Mouse (Mus musculus) stomach, postnatal 0 days (tissue): ENCODE measurements around the gene Gm17387. TPM values are rescaled to one million over a fixed set of nuclear protein-coding genes. Genes with fewer than 3 reads are reported as not detected.
A peak's percentile ranks its signal among the peaks of the same experiment; 100 is the strongest.

ENCODE experiments used
- ATAC-seq: fragments of 200-750 bp; cut with Nextera tagmentation; 2 replicates; pipeline ENCODE4 v1.8.0; 2017; ENCODE audit not compliant: low FRiP score, low TSS enrichment
- DNase-seq: peaks from one replicate; pipeline ENCODE4 v3.0.0-alpha.2; 2016; ENCODE audit warnings: low spot score
- H3K27ac ChIP-seq: fragments of 300-500 bp; sonication (generic); replicated peaks from 2 replicates; pipeline ENCODE4 v1.5.1; 2014; ENCODE audit warnings: mild to moderate bottlenecking, control low read depth
- H3K27me3 ChIP-seq: fragments of 300-500 bp; sonication (generic); 2 replicates; pipeline ENCODE4 v1.6.1; 2014; ENCODE audit warnings: low read length; ENCODE audit not compliant: control insufficient read depth, insufficient read depth
- H3K36me3 ChIP-seq: fragments of 300-500 bp; sonication (generic); 2 replicates; pipeline ENCODE4 v1.6.1; 2014; ENCODE audit warnings: low read length, mixed read lengths; ENCODE audit not compliant: control insufficient read depth, insufficient read depth
- H3K4me1 ChIP-seq: fragments of 300-500 bp; sonication (generic); replicated peaks from 2 replicates; pipeline ENCODE4 v1.6.1; 2014; ENCODE audit warnings: antibody characterized with exemption; ENCODE audit not compliant: control insufficient read depth, insufficient read depth
- H3K4me2 ChIP-seq: fragments of 300-500 bp; sonication (generic); replicated peaks from 2 replicates; pipeline ENCODE4 v1.6.1; 2014; ENCODE audit warnings: low read depth, mild to moderate bottlenecking, control low read depth, moderate library complexity
- H3K4me3 ChIP-seq: fragments of 300-500 bp; sonication (generic); 2 replicates; pipeline ENCODE4 v1.5.1; 2014; ENCODE audit warnings: low read depth, low read length, control low read depth
- H3K9ac ChIP-seq: fragments of 300-500 bp; sonication (generic); 2 replicates; pipeline ENCODE4 v1.6.1; 2014; ENCODE audit warnings: mild to moderate bottlenecking, low read length, control low read depth, mixed read lengths
- H3K9me3 ChIP-seq: fragments of 300-500 bp; sonication (generic); 2 replicates; pipeline ENCODE4 v1.6.1; 2016; ENCODE audit warnings: low read length; ENCODE audit not compliant: control insufficient read depth
- CTCF ChIP-seq: IDR thresholded peaks from 2 replicates; pipeline ENCODE4 v1.5.1; 2016; ENCODE audit warnings: antibody characterized with exemption, low read depth, mild to moderate bottlenecking, moderate library complexity
- EP300 ChIP-seq: optimal IDR thresholded peaks from 2 replicates; pipeline ENCODE3; 2016; ENCODE audit warnings: antibody characterized with exemption
- WGBS: fragments of 180-500 bp; shearing (Covaris S2); extraction: QIAGEN DNeasy Blood & Tissue Kit; methylation state at CpG from one replicate; pipeline ENCODE4 v1.1.7; 2014; 5-methylcytosine and 5-hydroxymethylcytosine counted together
- polyA plus RNA-seq: library from polyadenylated mRNA; unstranded; fragments of >200 nt; fragmentation: Nextera tagmentation; extraction: Ambion mirVana; gene quantifications from 2 replicates; pipeline ENCODE4 v1.2.1, GENCODE M21; 2015

The Gm17387 gene
- polyA plus RNA-seq, 1 experiment from 2014 or later, result not detected

DNA sequence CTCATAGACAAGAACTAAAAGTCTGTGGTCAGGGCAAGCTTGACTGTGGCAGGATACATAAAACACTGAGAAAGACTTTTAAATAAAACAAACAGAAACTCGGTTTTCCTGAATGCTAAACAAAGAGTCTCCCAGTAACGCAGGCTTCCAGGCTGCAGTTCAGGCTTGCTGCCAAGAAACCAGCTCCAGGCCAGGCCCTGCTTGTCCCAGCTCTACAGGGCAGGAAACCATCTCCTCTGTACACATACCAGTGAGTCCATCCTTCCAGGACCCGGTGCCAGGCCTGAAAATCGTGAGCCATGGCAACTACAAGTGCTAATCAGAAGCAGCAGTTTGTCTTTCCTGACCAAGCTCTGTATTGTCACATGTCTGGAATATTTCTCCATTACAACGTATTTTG, 12.7 kb downstream of the Gm17387 start:
- Histone ChIP-seq H3K4me1 (peaks cover 2% of the 10 kb centered on the region; the same call in 1 of the 2 replicates), H3K9ac (no peak overlapping the region), H3K4me2 (no peak overlapping the region), H3K4me3 (no peak overlapping the region), H3K27ac (peak overlapping the region; percentile 81), H3K9me3 (no peaks in the 10 kb centered on the region), H3K36me3 (no peaks in the 10 kb centered on the region), H3K27me3 (no peaks in the 10 kb centered on the region)
- peak; percentile 88 for DNase-seq
- WGBS, result 3% methylated on average over 5 of the region's 5 CpGs
- peak; percentile 87 for ATAC-seq
- no peak for TF ChIP-seq CTCF
- no peak for TF ChIP-seq EP300

DNA sequence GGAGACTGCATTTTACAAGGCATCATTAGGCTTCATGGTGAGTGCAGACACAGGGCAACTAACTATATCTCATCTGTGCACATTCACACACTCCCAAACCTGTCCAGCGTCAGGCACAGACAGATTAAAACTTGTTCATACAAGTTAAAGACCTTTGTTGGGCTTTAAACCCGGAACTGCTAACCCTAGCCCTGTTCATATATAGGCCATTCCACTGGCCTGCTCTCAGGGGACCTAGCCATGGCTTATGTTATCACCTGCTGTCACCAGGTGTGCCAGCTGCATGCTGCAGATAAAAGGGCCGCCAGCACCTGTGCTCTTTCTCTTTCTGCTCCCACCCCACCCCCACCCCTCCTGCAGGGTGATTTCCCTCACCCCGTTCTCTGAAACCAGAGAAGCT, 13.6 kb downstream of the Gm17387 start:
- no peaks in the 10 kb centered on the region for H3K9me3 ChIP-seq
- H3K4me2 ChIP-seq, result no peak overlapping the region
- H3K27ac ChIP-seq, result peak overlapping the region; percentile 75
- no peak overlapping the region for H3K4me3 ChIP-seq
- H3K27me3 ChIP-seq, result no peaks in the 10 kb centered on the region
- TF ChIP-seq EP300 (no peak), CTCF (no peak)
- 31% methylated on average over 4 of the region's 4 CpGs for WGBS
- H3K9ac ChIP-seq, result no peak overlapping the region
- ATAC-seq (peak; percentile 59; the same call in 1 of the 2 replicates), DNase-seq (peak; percentile 61)
- H3K4me1 ChIP-seq, result peaks cover 7% of the 10 kb centered on the region; the same call in 1 of the 2 replicates
- H3K36me3 ChIP-seq, result no peaks in the 10 kb centered on the region

DNA sequence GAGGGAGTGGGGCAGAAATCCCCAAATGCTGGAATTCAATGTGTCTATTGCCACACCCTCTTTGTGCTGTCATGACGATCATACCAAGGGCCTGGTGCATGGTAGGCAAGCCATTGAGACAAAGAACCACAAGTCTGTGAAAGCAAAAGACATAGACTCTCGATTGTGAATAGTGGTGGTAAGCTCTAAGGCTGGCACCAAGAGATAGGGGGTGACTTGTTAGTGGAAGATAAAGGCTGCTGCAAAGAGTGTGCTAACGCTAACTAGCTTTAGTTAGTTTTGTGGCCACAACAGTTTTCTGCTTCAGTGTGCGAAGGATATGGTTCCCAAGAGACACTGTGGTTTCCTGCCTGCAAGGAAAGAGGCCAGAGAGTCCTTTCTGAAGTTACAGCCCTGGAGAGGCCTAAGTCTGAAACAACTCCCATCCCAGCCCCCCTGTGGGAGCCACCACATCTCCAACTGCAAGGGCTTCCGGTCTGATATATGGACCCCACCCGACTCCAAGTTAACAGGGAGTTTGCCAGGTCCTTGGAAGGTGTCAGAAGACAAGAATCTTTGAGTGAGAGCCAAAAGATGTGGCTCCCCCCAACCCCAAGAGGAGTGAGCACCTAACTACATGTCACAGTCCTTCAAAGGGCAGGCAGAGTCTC, 18.1 kb downstream of the Gm17387 start:
- WGBS, result 56% methylated on average over 6 of the region's 6 CpGs
- Histone ChIP-seq H3K27ac (peak overlapping the region; percentile 95), H3K4me1 (0 out of 2 replicates have a peak, but pooled peaks cover 9% of the 10 kb centered on the region), H3K36me3 (no peaks in the 10 kb centered on the region), H3K27me3 (no peaks in the 10 kb centered on the region), H3K4me3 (no peak overlapping the region), H3K9ac (peak overlapping the region; percentile 41; the same call in 1 of the 2 replicates), H3K4me2 (0 out of 2 replicates have a peak overlapping the region, but pooled peaks have one; percentile 0), H3K9me3 (no peaks in the 10 kb centered on the region)
- DNase-seq, result no peak
- TF ChIP-seq EP300 (no peak), CTCF (no peak)
- ATAC-seq, result no peak

DNA sequence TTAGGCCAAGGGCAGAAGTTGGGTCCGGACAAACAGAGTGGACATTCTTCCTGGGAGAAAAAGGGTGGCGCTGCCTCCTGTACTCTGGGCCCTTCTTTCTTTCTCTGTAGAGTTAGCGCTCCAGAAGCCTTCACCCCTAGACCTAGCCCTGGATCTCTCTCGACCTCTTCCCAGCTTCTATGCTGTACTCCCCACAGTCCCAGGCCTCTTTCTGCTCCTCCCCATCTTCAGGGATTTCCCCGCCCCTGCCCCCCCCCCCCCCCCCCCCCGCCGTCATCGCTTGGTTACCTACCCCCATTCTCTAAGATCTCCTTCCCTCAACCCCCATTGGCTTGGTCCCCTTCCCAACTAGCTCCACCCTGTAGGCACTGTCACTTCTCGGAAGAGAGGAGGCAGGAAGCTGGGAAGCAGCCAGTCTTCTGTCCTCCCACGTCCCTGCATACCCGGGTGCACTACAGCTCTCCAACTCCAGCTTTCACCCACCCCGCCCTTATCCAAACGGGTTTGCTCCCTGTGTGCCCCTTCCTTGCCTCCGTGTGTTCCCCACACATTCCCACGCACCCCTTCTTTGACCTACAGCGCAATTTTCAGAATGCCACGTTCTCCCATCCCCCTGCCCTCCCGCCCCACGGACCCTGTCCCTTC, 18.8 kb downstream of the Gm17387 start:
- peak overlapping the region; percentile 95 for H3K27ac ChIP-seq
- H3K36me3 ChIP-seq, result no peaks in the 10 kb centered on the region
- 0 out of 2 replicates have a peak, but pooled peaks cover 7% of the 10 kb centered on the region for H3K4me1 ChIP-seq
- no peak for TF ChIP-seq EP300
- TF ChIP-seq CTCF, result no peak
- peak overlapping the region; percentile 50 for H3K9ac ChIP-seq
- no peaks in the 10 kb centered on the region for H3K9me3 ChIP-seq
- peak overlapping the region; percentile 62 for H3K4me2 ChIP-seq
- DNase-seq (peak; percentile 61), ATAC-seq (peak; percentile 88)
- peak overlapping the region; percentile 18; the same call in 1 of the 2 replicates for H3K4me3 ChIP-seq
- 5% methylated on average over 14 of the region's 19 CpGs for WGBS
- no peaks in the 10 kb centered on the region for H3K27me3 ChIP-seq

DNA sequence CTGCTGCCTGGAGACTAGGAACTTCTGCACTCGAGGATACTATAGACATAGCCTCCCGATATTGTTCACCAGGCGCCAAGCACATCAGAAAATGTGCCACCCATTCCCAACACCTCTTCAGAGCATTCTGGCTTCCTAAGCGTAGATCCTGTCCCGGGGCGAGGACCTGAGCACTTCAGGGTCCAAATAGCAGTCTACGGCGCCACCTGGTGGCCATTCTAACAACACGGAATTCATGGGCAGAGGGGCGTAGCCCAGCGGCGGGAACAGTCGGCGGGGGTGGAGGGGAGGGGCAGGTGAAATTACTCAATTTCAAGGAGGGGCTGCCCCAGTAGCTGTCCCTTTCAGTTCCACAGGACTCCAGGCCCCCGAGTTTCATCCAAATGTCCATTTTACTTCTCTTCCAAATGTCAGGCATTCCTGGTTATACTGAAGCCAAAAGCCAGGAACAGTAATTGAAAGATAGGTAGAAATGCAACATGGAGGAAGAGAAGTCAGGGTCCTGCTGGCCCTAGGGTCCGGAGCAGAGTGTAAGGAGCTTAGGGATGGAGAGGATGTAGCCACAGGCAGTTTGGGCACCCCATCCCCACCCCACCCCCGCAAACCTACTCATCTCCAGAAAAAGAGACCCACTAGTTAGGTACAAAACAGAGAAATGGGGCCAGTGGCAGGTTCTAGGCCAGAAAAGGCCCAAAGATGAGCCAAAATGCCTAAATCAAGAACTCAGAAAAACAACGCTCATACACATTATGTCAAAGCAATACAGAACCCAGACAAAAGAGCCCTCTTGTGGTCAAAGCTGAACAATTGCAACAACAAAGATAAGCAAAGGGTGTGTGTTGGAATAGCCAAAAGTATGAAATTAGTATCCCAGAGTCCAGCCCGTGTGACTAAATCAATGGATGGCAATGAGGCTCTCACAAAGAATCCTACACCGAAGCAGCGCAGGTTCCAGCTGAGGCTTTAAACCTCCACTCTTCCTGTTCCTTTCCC, 19.6 kb downstream of the Gm17387 start:
- Histone ChIP-seq H3K27me3 (no peaks in the 10 kb centered on the region), H3K36me3 (no peaks in the 10 kb centered on the region), H3K4me3 (peak overlapping the region; percentile 18; the same call in 1 of the 2 replicates), H3K9ac (peak overlapping the region; percentile 50), H3K4me1 (0 out of 2 replicates have a peak, but pooled peaks cover 7% of the 10 kb centered on the region), H3K4me2 (peak overlapping the region; percentile 62), H3K27ac (peak overlapping the region; percentile 95), H3K9me3 (no peaks in the 10 kb centered on the region)
- peak; percentile 90 for ATAC-seq
- 6% methylated on average over 21 of the region's 21 CpGs for WGBS
- TF ChIP-seq CTCF (peak; percentile 95), EP300 (no peak)
- peak; percentile 92 for DNase-seq
